Mouse (Mus musculus) spleen, adult 2 months (tissue): ENCODE data around the gene Trabd2b.

Source experiments
- CTCF ChIP-seq: fragments of 200-500 bp; IDR thresholded peaks from 2 replicates; pipeline ENCODE4 v1.5.1; 2011; ENCODE audit warnings: mild to moderate bottlenecking, inconsistent platforms; ENCODE audit not compliant: insufficient read depth, insufficient read length, insufficient replicate concordance; ENCODE audit errors: extremely low read depth
- POLR2A ChIP-seq: fragments of 200-500 bp; IDR thresholded peaks from 2 replicates; pipeline ENCODE4 v1.6.1; 2011; ENCODE audit warnings: low read depth, low read length, inconsistent platforms

- TF ChIP-seq POLR2A (no peak), CTCF (no peak)
These were observed 27.0 kb upstream of the Trabd2b start for GRCm38 (mm10) chr4:114379416-114379956.
